Mouse (Mus musculus) lung, adult 2 months (tissue): ENCODE measurements around the gene Dctn3.
"Not testable (repeated sequence)": the region's sequence is repeated elsewhere in the genome, so short reads cannot be mapped to it uniquely, and the experiment has no call there.

Source experiments
- CTCF ChIP-seq: fragments of 200-500 bp; IDR thresholded peaks from 2 replicates; pipeline ENCODE4 v1.5.1; 2011; ENCODE audit warnings: mild to moderate bottlenecking, low read length, control low read depth; ENCODE audit not compliant: insufficient read depth
- POLR2A ChIP-seq: fragments of 200-500 bp; IDR thresholded peaks from 2 replicates; pipeline ENCODE4 v1.6.1; 2011; ENCODE audit warnings: low read depth, mild to moderate bottlenecking, control low read depth, low read length, borderline replicate concordance; ENCODE audit errors: extremely low read depth

GRCm38 (mm10) chr4:41688562-41688961 lies 34.4 kb downstream of the Dctn3 start:
- not testable (repeated sequence) for TF ChIP-seq CTCF, POLR2A
